Mouse (Mus musculus): Measurements from ENCODE around the gene Nop53. TPM values are rescaled to one million over a fixed set of nuclear protein-coding genes. Genes with fewer than 3 reads are reported as not detected.

Nop53 gene
- total RNA-seq (2014; fragmentation: Nextera tagmentation), result 95.0 and 118 TPM in 2 replicates
- 288 and 328 TPM in 2 replicates for total RNA-seq (2017)
- 630 and 764 TPM in 2 replicates for polyA plus RNA-seq (2012)

DNA sequence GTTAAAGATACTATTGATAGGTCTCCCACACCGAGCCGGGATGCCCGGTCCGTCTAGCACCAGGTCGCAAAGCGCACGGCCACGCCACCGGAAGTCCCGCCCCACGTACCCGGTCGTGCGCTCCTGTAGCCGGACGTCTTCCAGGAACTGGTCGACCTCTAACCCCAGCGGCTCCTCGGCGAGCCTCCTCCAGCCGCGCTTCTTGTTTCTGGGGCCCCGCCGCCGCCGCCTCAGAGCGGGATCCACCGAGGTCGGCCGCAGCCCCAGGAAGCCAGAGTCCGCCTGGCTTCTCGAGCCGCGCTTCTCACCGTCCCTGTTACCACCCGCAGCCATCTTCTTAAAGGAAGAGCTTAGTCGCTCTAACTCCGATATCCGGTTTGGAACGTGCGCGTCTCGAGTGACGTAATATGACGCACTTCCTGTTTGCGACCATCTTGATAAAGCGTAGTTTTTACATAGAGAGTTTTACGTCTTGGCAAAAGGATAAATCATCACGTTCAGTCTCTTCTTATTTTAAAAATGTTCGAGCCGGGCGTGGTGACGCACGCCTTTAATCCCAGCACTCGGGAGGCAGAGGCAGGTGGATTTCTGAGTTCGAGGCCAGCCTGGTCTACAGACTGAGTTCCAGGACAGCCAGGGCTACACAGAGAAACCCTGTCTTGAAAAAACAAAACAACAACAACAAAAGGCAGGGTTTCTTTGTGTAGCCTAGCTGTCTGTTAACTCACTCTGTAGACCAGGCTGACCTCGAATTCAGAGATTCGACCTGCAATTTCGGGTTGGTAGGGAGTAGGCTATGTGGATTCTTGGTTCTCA is at the start of gene Nop53:
Nop53 (minus strand) TSS at position 354 of the 816 bp plus-strand sequence.
- TF ChIP-seq POLR2AphosphoS5 (IDR thresholded peaks at IDR 0.05; ENCODE audit: insufficient replicate concordance, low read depth, low read length), result no peak
- no peak for TF ChIP-seq GATA2 (IDR thresholded peaks at IDR 0.05; ENCODE audit: borderline replicate concordance, low read depth, low read length)
- TF ChIP-seq GATA1 (IDR thresholded peaks at IDR 0.05; ENCODE audit: borderline replicate concordance, low read length), result no peak
- no peak for TF ChIP-seq TAL1 (conservative IDR thresholded peaks at IDR 0.05; ENCODE audit: low read depth, low read length)
- TF ChIP-seq CTCF (IDR thresholded peaks at IDR 0.05; ENCODE audit: low read depth, low read length), result no peak
- no peaks in the 10 kb centered on the region for H3K9me3 ChIP-seq (replicated peaks)
- H3K4me1 ChIP-seq (ENCODE audit: insufficient read depth, low read depth, low read length), result peaks cover 81% of the 10 kb centered on the region
- H3K4me3 ChIP-seq (ENCODE audit: low read depth, low read length), result peak within 1 kb of the TSS; percentile 76
- H3K36me3 ChIP-seq (replicated peaks), result peaks cover 41% of the 10 kb centered on the region
- H3K27me3 ChIP-seq (ENCODE audit: insufficient read depth, low read length), result peaks cover 10% of the 10 kb centered on the region
- ATAC-seq (ENCODE audit: extremely low read depth, insufficient number of reproducible peaks, low FRiP score, poor library complexity, severe bottlenecking) (peak; percentile 74), DNase-seq (ENCODE audit: low spot score) (peak; percentile 73)

DNA sequence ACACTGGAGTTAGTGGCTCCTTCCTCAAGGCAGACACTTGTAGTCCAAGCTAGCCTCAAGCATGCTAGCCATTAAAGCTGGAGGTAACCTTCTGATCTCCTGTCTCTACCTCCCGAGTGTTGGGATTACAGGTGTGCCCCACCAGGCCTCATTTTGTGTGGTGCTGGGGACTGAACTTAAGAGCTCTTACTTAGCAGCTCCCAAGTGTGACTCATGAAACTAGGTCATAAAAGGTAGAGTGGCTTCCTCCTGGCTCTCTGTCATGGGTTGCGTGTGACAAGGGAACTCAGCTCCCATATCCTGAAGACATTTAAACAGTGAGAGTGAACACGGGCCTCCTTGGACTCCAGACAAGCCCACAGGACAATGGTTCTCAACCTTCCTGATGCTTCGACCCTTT is 47.9 kb upstream of the Nop53 start:
- no peak for ATAC-seq (ENCODE audit: extremely low read depth, insufficient number of reproducible peaks, low FRiP score, poor library complexity, severe bottlenecking)
- H3K9me3 ChIP-seq (replicated peaks), result no peaks in the 10 kb centered on the region
- H3K27me3 ChIP-seq (ENCODE audit: insufficient read depth, low read length), result no peaks in the 10 kb centered on the region
- H3K4me1 ChIP-seq (ENCODE audit: insufficient read depth, low read depth, low read length), result peaks cover 8% of the 10 kb centered on the region
- DNase-seq (ENCODE audit: low spot score), result no peak
- peaks cover 84% of the 10 kb centered on the region for H3K36me3 ChIP-seq (replicated peaks)
- TF ChIP-seq TAL1 (conservative IDR thresholded peaks at IDR 0.05; ENCODE audit: low read depth, low read length) (no peak), POLR2AphosphoS5 (IDR thresholded peaks at IDR 0.05; ENCODE audit: insufficient replicate concordance, low read depth, low read length) (no peak), GATA1 (IDR thresholded peaks at IDR 0.05; ENCODE audit: borderline replicate concordance, low read length) (no peak), GATA2 (IDR thresholded peaks at IDR 0.05; ENCODE audit: borderline replicate concordance, low read depth, low read length) (no peak), CTCF (IDR thresholded peaks at IDR 0.05; ENCODE audit: low read depth, low read length) (no peak)
- H3K4me3 ChIP-seq (ENCODE audit: low read depth, low read length), result no peak overlapping the region

DNA sequence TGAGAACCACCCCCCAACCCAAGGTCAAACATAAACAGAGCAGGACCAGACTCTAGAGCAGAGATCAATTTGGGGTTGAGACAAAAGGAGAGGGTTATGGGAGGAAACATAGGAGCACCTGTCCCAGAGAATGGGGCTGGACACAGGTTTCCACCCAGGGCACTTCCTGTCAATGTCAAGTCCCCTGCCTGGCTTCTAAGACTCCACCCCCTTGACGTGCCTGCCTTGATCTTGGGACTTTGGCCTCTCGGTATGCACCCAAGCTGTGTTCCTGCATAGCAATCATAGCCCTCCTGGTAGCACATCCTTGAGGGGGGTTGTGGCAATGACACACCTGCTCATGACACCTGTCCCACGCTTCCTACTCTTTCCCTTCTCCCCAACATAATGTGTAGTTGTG is 47.3 kb upstream of the Nop53 start:
- no peak for TF ChIP-seq TAL1 (conservative IDR thresholded peaks at IDR 0.05; ENCODE audit: low read depth, low read length)
- no peak for TF ChIP-seq GATA1 (IDR thresholded peaks at IDR 0.05; ENCODE audit: borderline replicate concordance, low read length)
- no peak for TF ChIP-seq GATA2 (IDR thresholded peaks at IDR 0.05; ENCODE audit: borderline replicate concordance, low read depth, low read length)
- TF ChIP-seq CTCF (IDR thresholded peaks at IDR 0.05; ENCODE audit: low read depth, low read length), result no peak
- TF ChIP-seq POLR2AphosphoS5 (IDR thresholded peaks at IDR 0.05; ENCODE audit: insufficient replicate concordance, low read depth, low read length), result no peak
- Histone ChIP-seq H3K4me3 (ENCODE audit: low read depth, low read length) (no peak overlapping the region), H3K9me3 (replicated peaks) (no peaks in the 10 kb centered on the region), H3K4me1 (ENCODE audit: insufficient read depth, low read depth, low read length) (peaks cover 10% of the 10 kb centered on the region), H3K27me3 (ENCODE audit: insufficient read depth, low read length) (no peaks in the 10 kb centered on the region), H3K36me3 (replicated peaks) (peaks cover 88% of the 10 kb centered on the region)
- ATAC-seq (ENCODE audit: extremely low read depth, insufficient number of reproducible peaks, low FRiP score, poor library complexity, severe bottlenecking) (no peak), DNase-seq (ENCODE audit: low spot score) (no peak)

DNA sequence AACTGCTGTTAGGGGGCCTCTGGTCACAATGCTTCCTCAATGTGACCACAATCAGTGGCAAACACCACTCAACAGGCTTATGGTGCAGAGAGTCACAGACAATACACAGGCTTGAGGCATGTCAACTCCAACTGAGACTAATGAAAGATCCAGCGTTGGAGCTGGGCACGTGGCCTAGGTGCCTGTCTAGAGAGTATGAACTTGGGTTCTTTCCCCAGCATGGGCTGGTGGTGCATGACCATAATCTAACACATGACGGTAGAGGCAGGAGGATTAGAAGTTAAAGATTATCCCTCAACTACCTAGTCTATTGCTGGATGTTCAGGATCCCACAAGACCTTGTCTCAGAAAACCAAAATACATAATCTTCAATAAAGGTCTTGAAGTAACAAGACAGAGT is 45.9 kb upstream of the Nop53 start:
- H3K36me3 ChIP-seq (replicated peaks), result peaks cover 89% of the 10 kb centered on the region
- TF ChIP-seq POLR2AphosphoS5 (IDR thresholded peaks at IDR 0.05; ENCODE audit: insufficient replicate concordance, low read depth, low read length), result no peak
- TF ChIP-seq CTCF (IDR thresholded peaks at IDR 0.05; ENCODE audit: low read depth, low read length), result no peak
- TF ChIP-seq GATA2 (IDR thresholded peaks at IDR 0.05; ENCODE audit: borderline replicate concordance, low read depth, low read length), result no peak
- TF ChIP-seq TAL1 (conservative IDR thresholded peaks at IDR 0.05; ENCODE audit: low read depth, low read length), result no peak
- TF ChIP-seq GATA1 (IDR thresholded peaks at IDR 0.05; ENCODE audit: borderline replicate concordance, low read length), result no peak
- H3K9me3 ChIP-seq (replicated peaks), result no peaks in the 10 kb centered on the region
- no peak for ATAC-seq (ENCODE audit: extremely low read depth, insufficient number of reproducible peaks, low FRiP score, poor library complexity, severe bottlenecking)
- no peak for DNase-seq (ENCODE audit: low spot score)
- H3K4me3 ChIP-seq (ENCODE audit: low read depth, low read length), result no peak overlapping the region
- H3K27me3 ChIP-seq (ENCODE audit: insufficient read depth, low read length), result no peaks in the 10 kb centered on the region
- H3K4me1 ChIP-seq (ENCODE audit: insufficient read depth, low read depth, low read length), result peaks cover 12% of the 10 kb centered on the region

DNA sequence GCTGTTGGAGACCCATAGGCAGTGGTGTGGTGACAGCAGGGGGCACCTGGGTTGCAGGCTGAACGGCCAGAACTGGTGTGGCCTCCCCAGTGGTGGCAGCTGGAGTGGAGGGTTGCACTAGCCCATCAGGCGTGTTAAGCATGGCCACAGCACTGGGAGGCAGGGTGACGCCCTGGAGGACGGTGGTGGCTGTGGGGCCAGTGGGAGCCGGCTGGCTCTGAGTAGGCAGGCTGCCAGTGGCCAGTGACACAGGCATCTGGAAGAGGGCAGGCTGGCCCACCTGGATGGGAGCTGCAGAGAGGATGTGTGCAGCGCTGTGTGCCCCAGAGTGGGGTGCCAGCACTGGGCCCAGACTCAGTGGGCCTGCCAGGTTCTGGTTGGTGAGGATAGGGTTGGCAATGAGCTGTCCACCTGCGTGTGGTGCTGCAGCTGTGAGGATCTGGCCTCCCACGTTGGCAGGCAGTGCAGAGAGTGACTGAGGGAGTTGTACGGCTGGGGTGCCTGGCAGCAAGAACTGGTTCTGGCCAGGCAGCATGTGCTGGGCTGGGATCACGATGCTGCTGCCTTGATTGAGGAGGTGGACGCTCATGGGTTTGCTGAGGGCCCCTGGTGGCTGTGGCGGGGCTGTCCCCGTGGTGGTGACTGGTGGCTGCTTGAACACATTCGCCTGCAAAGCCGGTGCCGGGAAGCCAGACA is 41.9 kb upstream of the Nop53 start:
- H3K4me1 ChIP-seq (ENCODE audit: insufficient read depth, low read depth, low read length), result peaks cover 12% of the 10 kb centered on the region
- TF ChIP-seq GATA1 (IDR thresholded peaks at IDR 0.05; ENCODE audit: borderline replicate concordance, low read length) (no peak), TAL1 (conservative IDR thresholded peaks at IDR 0.05; ENCODE audit: low read depth, low read length) (no peak), POLR2AphosphoS5 (IDR thresholded peaks at IDR 0.05; ENCODE audit: insufficient replicate concordance, low read depth, low read length) (no peak), CTCF (IDR thresholded peaks at IDR 0.05; ENCODE audit: low read depth, low read length) (no peak), GATA2 (IDR thresholded peaks at IDR 0.05; ENCODE audit: borderline replicate concordance, low read depth, low read length) (no peak)
- no peak overlapping the region for H3K4me3 ChIP-seq (ENCODE audit: low read depth, low read length)
- H3K27me3 ChIP-seq (ENCODE audit: insufficient read depth, low read length), result no peaks in the 10 kb centered on the region
- H3K36me3 ChIP-seq (replicated peaks), result peaks cover 77% of the 10 kb centered on the region
- H3K9me3 ChIP-seq (replicated peaks), result no peaks in the 10 kb centered on the region
- no peak for ATAC-seq (ENCODE audit: extremely low read depth, insufficient number of reproducible peaks, low FRiP score, poor library complexity, severe bottlenecking)
- DNase-seq (ENCODE audit: low spot score), result no peak

Measured in G1E (cell line).